Mouse (Mus musculus) heart, postnatal 14 days (tissue): Measurements from ENCODE around the gene Pknox2. TPM values are rescaled to one million over a fixed set of nuclear protein-coding genes. Genes with fewer than 3 reads are reported as not detected.
A peak's percentile ranks its signal among the peaks of the same experiment; 100 is the strongest.

ENCODE experiments used
- DNase-seq, 2 experiments: peaks; one replicate each; pipeline ENCODE4 v3.0.0; 2021 to 2022
- intact Hi-C: fragments of 180-260 bp; cut with DNase I; formaldehyde crosslinking; loops from one replicate; pipeline ENCODE4 v1.15.1; 2025
- total RNA-seq, 2 experiments: library from RNA; stranded (reverse); gene quantifications; 2 replicates each; pipeline ENCODE4 v1.2.3; 2021

Gene Pknox2
- total RNA-seq, 2 experiments from 2014 or later, result 3.7 to 6.0 TPM

DNA sequence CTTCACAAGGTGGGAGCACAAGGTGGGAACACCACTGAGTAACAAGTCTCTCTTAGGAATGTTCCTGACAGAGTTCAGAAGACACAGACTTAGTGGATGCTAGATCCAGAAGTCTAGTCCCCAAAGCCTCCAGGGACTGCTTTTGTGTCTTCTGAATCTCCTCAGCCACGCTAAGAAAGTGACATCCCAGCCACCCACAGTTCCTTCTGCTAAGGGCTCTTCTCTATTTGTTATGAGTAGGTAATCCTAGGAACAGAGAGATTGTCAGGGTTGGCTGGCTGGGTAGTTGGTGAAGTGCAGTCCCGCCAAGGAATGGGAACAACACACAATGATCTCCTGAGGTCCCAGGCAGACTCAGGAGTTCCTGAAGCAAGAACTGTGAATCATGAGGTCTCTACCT, 85.6 kb downstream of the Pknox2 start:
- intact Hi-C loops, result no loop called here
- DNase-seq, result no peak

DNA sequence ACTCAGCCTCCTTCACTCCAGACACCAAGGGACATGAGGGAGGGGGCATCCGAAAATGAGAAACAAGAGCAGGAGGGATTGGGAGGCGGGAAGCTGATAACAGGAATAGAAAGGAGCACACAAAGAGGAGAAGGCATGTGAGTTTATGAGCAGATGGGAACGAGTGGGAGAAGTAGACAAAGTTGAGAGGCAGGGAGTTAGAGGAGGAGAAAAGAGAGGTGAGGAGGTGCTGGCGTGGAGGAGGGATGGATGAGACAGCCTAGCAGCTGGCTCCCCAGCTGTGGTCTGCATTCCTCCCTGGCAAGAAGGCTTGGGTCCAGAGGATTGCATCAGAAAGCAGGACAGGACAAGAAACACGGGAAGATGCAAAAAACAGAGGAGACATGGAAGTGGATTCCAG, 92.5 kb downstream of the Pknox2 start:
- peak; percentile 47 to 54 for DNase-seq
- intact Hi-C loops, result no loop called here

DNA sequence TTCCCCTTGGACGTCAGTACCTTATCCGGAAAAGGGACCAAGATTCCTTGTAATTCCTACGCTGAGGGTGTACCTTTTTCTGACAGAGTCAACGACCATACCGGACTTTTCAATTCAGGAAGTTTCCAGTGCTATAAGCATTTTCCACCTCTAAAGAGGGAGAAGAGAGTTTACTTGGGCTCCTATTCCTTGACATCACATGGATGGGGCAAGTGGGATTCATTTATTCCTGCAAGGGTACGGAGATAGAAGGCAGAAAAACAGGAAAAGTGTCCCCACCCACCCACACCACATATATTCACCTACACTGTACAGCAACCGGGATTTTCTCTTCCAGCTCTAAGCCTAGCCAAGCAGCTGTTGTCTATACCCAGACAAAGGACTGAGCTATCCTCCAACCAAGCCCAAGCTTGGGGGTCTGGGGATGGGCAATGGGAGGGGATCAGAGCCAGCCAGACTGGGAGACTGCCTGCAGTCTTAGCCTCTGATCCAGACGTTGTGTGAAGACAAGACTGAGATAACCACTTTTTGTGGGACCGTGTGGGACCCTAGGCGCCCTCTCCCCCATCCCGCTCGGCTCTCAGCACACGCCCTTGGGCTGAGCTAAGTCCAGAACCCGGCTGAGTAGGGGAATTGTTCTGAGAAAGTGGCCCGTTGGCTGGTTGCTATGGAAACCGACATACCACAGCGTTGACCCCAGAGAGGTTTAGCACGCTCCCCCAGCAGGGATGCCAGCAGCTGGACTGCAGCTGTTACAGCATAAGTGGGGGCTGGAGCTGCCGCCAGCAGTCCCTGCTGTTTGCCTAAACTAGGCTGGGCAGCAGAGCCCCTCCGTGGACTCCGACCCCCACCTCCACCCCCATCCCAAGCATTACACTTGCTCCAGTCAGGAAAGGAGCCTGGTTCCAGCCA, 93.3 kb downstream of the Pknox2 start:
- intact Hi-C loops, result no loop called here
- DNase-seq, result peak; percentile 70 to 79

- intact Hi-C loops, result no loop called here
- peak; percentile 20 to 44 for DNase-seq
Measured at GRCm38 (mm10) chr9:37053041-37053440, 94.2 kb downstream of the Pknox2 start.

DNA sequence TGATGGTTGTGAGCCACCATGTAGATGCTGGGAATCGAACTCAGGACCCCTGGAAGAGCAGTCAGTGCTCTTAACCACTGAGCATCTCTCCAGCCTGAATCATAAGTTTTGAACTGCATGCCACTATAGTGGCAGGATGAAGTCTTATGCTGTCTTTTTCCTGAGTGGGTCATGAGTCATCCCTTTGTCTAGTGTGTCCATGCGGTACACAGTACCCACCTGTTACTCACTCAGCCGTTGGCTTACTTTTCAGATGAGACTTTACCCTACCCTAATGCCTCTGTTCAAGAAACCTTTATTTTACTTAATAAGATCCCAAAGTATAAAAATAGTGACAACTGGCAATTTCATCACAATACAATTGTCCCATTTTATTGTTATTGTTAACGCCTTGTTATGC, 95.5 kb downstream of the Pknox2 start:
- intact Hi-C loops, result no loop called here
- DNase-seq, result no peak

- intact Hi-C loops, result no loop called here
- peak; percentile 45 to 50 for DNase-seq
Measured at GRCm38 (mm10) chr9:37047490-37047889, 99.7 kb downstream of the Pknox2 start.

DNA sequence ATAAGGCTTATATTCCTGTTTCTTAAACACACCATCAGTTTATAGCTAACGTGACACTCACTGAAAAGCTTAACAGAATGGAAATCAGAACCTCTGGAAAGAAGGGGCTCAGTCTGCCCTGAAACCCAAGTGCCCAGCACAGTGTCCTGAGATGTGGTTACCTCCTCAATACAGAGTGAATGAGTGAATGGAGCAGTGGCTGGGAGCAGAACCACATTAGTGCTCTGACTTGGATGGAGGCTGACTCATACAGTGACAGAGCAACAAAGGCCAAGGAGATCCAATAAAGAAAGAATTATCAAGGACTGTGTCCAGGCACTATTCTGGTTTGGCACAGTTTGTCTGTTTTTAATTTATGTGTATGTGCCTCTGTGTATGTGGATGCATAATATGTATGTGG, 101.3 kb downstream of the Pknox2 start:
- no peak for DNase-seq
- intact Hi-C loops, result no loop called here

DNA sequence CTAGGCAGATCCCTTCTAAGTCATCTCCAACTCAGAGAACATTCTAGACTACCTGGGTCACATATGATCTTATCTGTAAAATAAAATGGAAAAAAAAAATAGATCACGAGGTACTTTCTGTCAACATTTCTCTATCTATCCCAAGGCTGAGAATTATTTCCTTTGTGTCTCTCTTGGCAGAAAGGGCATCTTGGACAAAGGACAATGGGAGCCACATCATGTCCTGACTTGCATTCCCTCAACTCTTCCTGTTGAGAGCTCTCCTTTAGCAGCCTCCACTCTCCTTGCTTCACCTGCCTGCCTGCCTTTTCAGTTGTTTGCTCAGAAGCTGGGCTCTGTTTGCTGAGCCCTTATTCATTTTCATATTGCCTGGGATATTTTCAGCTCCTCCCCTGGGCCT, 103.0 kb downstream of the Pknox2 start:
- intact Hi-C loops, result no loop called here
- no peak for DNase-seq

- DNase-seq, result no peak
- intact Hi-C loops, result loop anchor here (5.0 kb wide), 1 partner anchor 108 kb away; the partner anchor contains the start of gene Pknox2
Measured at GRCm38 (mm10) chr9:37038859-37039258, 108.3 kb downstream of the Pknox2 start.

GRCm38 (mm10) chr9:37038445-37038844, 108.8 kb downstream of the Pknox2 start:
- DNase-seq, result no peak

GRCm38 (mm10) chr9:37037405-37037804, 109.8 kb downstream of the Pknox2 start:
- no peak for DNase-seq
- intact Hi-C loops, result loop anchor here (5.0 kb wide), 1 partner anchor 110 kb away; the partner anchor contains the start of gene Pknox2

More at GRCm38 (mm10) chr9:37038445-37038844, 108.8 kb downstream of the Pknox2 start:
- intact Hi-C loops, result loop anchor here (5.0 kb wide), 1 partner anchor 109 kb away; the partner anchor contains the start of gene Pknox2

DNA sequence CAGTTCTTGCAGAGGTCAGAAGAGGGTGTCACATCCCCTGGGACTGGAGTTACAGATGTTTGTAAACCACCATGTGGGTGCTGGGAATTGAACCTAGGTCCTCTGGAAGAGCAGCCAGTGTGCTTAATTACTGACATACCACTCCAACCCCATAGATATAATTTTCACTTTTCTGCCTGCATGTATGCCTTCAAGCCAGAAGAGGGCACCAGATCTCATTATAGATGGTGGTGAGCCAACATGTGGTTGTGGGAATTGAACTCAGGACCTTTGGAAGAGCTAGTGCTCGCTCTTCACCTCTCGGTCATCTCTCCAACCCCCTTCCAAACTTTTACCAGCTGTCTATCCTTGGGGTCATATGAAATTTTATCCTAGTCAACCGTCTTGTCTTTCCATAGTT, 112.0 kb downstream of the Pknox2 start:
- no peak for DNase-seq
- intact Hi-C loops, result loop anchor here (5.0 kb wide), 1 partner anchor 112 kb away; the partner anchor contains the start of gene Pknox2

DNA sequence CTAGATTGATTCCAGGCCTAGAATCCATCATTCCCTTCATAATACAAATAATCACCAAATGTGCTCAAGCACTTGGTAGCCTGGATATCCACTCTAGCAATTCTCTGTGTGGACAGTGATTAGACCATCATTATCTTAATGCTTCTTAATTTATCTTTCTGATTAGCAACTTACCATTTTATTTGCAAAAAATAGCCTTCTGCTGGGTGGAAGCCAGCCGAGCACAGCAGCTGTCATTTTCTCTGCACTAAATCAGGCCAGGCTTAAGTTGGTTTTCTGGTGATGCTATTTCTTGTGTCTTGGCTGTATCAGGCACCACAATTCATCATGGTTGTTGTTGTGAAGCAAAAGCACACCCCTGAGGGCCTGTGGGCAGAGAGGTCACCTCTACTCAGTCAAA, 112.9 kb downstream of the Pknox2 start:
- no peak for DNase-seq
- intact Hi-C loops, result no loop called here

- DNase-seq, result no peak
- intact Hi-C loops, result no loop called here
Measured at GRCm38 (mm10) chr9:37030347-37031213, 116.6 kb downstream of the Pknox2 start.

GRCm38 (mm10) chr9:37029811-37030346, 117.3 kb downstream of the Pknox2 start:
- DNase-seq, result no peak
- intact Hi-C loops, result no loop called here

DNA sequence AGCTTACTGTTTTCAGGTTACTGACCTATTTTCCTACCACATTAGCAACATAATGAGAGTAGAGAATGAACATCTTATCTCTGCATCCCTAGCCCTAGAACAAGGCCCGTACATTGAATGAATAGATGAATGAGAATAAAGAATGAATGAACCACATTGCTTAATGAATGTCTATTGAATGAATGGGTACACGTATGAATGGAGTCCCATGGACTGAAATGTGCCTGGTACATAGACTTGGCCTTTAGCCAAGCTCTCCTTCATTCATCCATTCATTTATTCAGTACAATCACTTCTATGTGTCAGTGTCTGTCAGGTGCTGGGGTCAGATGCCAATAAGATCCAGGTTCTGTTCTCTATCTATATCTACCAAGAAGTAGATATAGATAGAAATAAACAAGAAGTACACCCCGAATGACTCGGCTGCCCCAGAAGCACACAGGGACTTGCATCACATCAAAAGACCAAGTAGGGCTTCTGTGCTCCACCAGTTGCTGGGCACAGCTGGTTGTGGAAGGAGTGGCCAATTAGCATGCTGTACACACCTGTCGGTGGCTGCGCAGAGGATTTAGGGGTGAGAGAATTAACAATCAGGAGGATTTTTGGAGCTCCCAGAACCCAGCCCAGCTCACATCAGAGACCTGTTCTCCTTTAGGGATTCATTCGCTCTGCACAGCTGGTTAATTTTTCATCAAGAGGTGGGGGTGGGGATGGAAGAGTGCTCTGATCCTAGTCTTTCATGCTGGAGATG, 119.2 kb downstream of the Pknox2 start:
- intact Hi-C loops, result no loop called here
- DNase-seq, result no peak

DNA sequence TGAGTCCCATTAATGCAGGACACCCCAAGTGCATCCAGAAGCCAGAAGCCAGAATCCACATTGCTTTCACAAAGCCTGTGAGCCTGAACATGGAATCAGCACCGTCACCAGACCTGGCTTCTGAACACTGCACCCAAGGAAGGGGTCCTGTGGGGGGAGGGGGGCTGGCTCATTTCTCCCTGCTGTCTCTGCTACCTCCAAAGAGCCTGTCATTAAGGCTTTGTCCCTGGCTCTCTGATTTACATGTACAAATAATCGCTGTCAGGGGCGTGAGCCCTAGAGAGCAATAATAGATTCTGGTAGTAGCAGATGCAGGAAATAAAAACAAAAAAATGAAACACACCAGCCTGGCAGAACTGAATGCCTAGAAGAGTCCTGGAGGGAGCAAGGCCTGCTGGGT, 121.3 kb downstream of the Pknox2 start:
- intact Hi-C loops, result no loop called here
- DNase-seq, result no peak

DNA sequence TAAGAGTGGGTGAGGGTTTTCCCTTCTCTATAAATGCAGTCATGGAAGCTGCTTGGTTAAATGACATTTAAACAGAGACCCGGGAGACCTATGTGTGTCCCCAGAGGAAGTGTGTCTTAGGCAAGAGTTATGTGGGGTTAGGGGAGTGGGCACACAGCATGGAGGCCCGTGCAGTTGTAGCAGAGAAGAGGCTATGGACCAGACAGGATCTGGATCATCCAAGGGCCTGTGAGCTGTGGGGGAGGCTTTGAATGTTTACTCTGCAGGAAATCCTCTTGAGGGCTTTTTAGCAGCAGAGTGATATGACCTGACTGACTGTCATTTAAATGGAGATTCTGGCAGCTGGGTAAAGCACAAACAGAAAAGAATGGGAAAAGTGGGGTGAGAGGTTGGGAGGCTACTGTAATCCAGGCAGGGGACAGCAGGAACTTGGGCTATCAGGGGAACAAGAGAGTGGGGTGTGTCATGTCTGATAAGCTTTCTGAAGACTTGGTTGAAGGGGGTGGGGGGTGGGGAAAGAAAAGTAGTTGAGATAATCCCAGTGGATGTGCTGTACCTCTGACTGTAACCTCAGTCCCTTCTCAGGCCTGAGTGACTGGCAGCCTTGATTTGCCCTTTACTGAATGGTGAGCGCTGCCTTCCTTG, 125.5 kb downstream of the Pknox2 start:
- intact Hi-C loops, result no loop called here
- DNase-seq, result no peak

- intact Hi-C loops, result no loop called here
- peak; percentile 40 to 51 for DNase-seq
Measured at GRCm38 (mm10) chr9:37018154-37018553, 129.1 kb downstream of the Pknox2 start.

GRCm38 (mm10) chr9:37017169-37017568, 130.0 kb downstream of the Pknox2 start:
- intact Hi-C loops, result no loop called here
- no peak for DNase-seq
